In genomic region chr4:48076693-48077471, GRCm38 (mm10) we compare ENCODE assay signal across 8 mouse cellular contexts. TPM values are rescaled to one million over a fixed set of nuclear protein-coding genes. Genes with fewer than 3 reads are reported as not detected.
A peak's percentile ranks its signal among the peaks of the same experiment; 100 is the strongest.
DNase-seq lines count a peak whose midpoint lies in the region; ATAC-seq and TF ChIP-seq lines count a peak whose summit lies in the region.

No protein-coding gene starts in this region.

- peak; percentile 49 to 77; a peak in 3 of 4 replicates for TF ChIP-seq EP300 in MEL (IDR thresholded peaks at IDR 0.05; ENCODE audit: low read depth in 1 of 2, low read length in 2 of 2)
- no peak for TF ChIP-seq EP300 in heart, adult 2 months (IDR thresholded peaks at IDR 0.05; ENCODE audit: insufficient read depth, low read depth, low read length)

- 0 out of 2 replicates have a peak, but pooled peaks have one; percentile 30 for ATAC-seq in forebrain, embryonic 16.5 days
- no peak; the same call in 1 of the 2 replicates for ATAC-seq in forebrain, embryonic 15.5 days (replicated peaks)

- no peak for TF ChIP-seq CTCF in MEL (IDR thresholded peaks at IDR 0.05 in 2 of 3, conservative IDR thresholded peaks at IDR 0.05 in 1 of 3; ENCODE audit: control insufficient read depth in 1 of 3, insufficient read depth in 1 of 3, low read depth in 2 of 3, low read length in 3 of 3, poor library complexity in 1 of 3, severe bottlenecking in 1 of 3)
- no peak for TF ChIP-seq CTCF in heart, adult 2 months (IDR thresholded peaks at IDR 0.05)

- H3K9ac ChIP-seq in forebrain, embryonic 16.5 days (replicated peaks; ENCODE audit: low read depth, low read length): no peak overlapping the region
- H3K9ac ChIP-seq in forebrain, embryonic 15.5 days (replicated peaks): no peak overlapping the region
- H3K9ac ChIP-seq in MEL (ENCODE audit: control insufficient read depth, low read depth, low read length, poor library complexity, severe bottlenecking): peak overlapping the region; percentile 59
- no peak overlapping the region for H3K9ac ChIP-seq in heart, adult 2 months (ENCODE audit: low read depth, low read length)

- peak; percentile 97 for DNase-seq in MEL (ENCODE audit: low read depth, low spot score)
- peak; percentile 28 to 44 for DNase-seq in heart, adult 2 months
- DNase-seq in large intestine, adult 2 months (ENCODE audit: low read depth, low spot score): peak; percentile 3
- peak; percentile 40 for DNase-seq in spleen, adult 12 weeks (ENCODE audit: low spot score)
- DNase-seq in neural tube, embryonic 10.5 days (ENCODE audit: extremely low spot score, low spot score): no peak
- no peak for DNase-seq in forebrain, embryonic 10.5 days (ENCODE audit: extremely low spot score, low spot score)

- H3K9me3 ChIP-seq in forebrain, embryonic 16.5 days (ENCODE audit: control insufficient read depth, low read length): no peaks in the 10 kb centered on the region
- H3K9me3 ChIP-seq in forebrain, embryonic 15.5 days: no peaks in the 10 kb centered on the region
- no peaks in the 10 kb centered on the region for H3K9me3 ChIP-seq in MEL (replicated peaks; ENCODE audit: insufficient read depth, low read length)
- no peaks in the 10 kb centered on the region for H3K9me3 ChIP-seq in forebrain, embryonic 10.5 days

- WGBS in forebrain, embryonic 16.5 days: 71% methylated on average over 13 of the region's 13 CpGs
- WGBS in forebrain, embryonic 15.5 days: 70% methylated on average over 13 of the region's 13 CpGs
- WGBS in heart, adult 2 months: 50% methylated on average over 13 of the region's 13 CpGs
- 68% methylated on average over 13 of the region's 13 CpGs for WGBS in large intestine, adult 2 months
- WGBS in forebrain, embryonic 10.5 days: 86% methylated on average over 13 of the region's 13 CpGs

- H3K4me1 ChIP-seq in forebrain, embryonic 16.5 days (replicated peaks; ENCODE audit: control insufficient read depth, insufficient read depth, low read length): peaks cover 13% of the 10 kb centered on the region
- H3K4me1 ChIP-seq in forebrain, embryonic 15.5 days: peaks cover 8% of the 10 kb centered on the region; the same call in 1 of the 2 replicates
- peaks cover 5 to 29% of the 10 kb centered on the region in 2 experiments; a peak in 3 of 4 replicates for H3K4me1 ChIP-seq in MEL (ENCODE audit: control insufficient read depth in 1 of 2, insufficient read depth in 2 of 2, low read length in 2 of 2)
- H3K4me1 ChIP-seq in heart, adult 2 months (ENCODE audit: control insufficient read depth, insufficient read depth, low read length): peaks cover 3% of the 10 kb centered on the region
- H3K4me1 ChIP-seq in forebrain, embryonic 10.5 days: peaks cover 25% of the 10 kb centered on the region

- no peak for TF ChIP-seq RAD21 in MEL (IDR thresholded peaks at IDR 0.05; ENCODE audit: low read depth, low read length)

- H3K79me2 ChIP-seq in MEL (ENCODE audit: control insufficient read depth, insufficient read depth, low read length, poor library complexity): no peaks in the 10 kb centered on the region
- H3K79me2 ChIP-seq in heart, adult 2 months (replicated peaks; ENCODE audit: control insufficient read depth, insufficient read depth, low read length): no peaks in the 10 kb centered on the region

- no peak overlapping the region for H3K27ac ChIP-seq in forebrain, embryonic 16.5 days (ENCODE audit: low read length)
- no peak overlapping the region for H3K27ac ChIP-seq in forebrain, embryonic 15.5 days (replicated peaks)
- H3K27ac ChIP-seq in MEL (ENCODE audit: control insufficient read depth, low read depth, low read length): peak overlapping the region; percentile 94
- no peak overlapping the region for H3K27ac ChIP-seq in heart, adult 2 months
- H3K27ac ChIP-seq in forebrain, embryonic 10.5 days: no peak overlapping the region

- no peaks in the 10 kb centered on the region for H3K36me3 ChIP-seq in forebrain, embryonic 16.5 days (ENCODE audit: control insufficient read depth, insufficient read depth)
- H3K36me3 ChIP-seq in forebrain, embryonic 15.5 days: no peaks in the 10 kb centered on the region
- peaks cover 0 to 14% of the 10 kb centered on the region in 2 experiments; a peak in 2 of 4 replicates for H3K36me3 ChIP-seq in MEL (ENCODE audit: control insufficient read depth in 1 of 2, insufficient read depth in 2 of 2, low read length in 2 of 2)
- no peaks in the 10 kb centered on the region for H3K36me3 ChIP-seq in heart, adult 2 months (ENCODE audit: control insufficient read depth, insufficient read depth, low read length)
- no peaks in the 10 kb centered on the region for H3K36me3 ChIP-seq in forebrain, embryonic 10.5 days (replicated peaks)

- TF ChIP-seq POLR2A in MEL (IDR thresholded peaks at IDR 0.05; ENCODE audit: control insufficient read depth in 1 of 2, insufficient read depth in 1 of 2, low read depth in 1 of 2, low read length in 2 of 2, poor library complexity in 1 of 2): peak; percentile 41 to 57; a peak in 1 of 4 replicates
- no peak for TF ChIP-seq POLR2A in heart, adult 2 months (IDR thresholded peaks at IDR 0.05; ENCODE audit: insufficient read depth, low read depth, low read length)

- H3K4me3 ChIP-seq in forebrain, embryonic 16.5 days (replicated peaks; ENCODE audit: low read length): no peak overlapping the region
- no peak overlapping the region for H3K4me3 ChIP-seq in forebrain, embryonic 15.5 days
- H3K4me3 ChIP-seq in MEL (ENCODE audit: control insufficient read depth in 1 of 2, insufficient read depth in 1 of 2, low read depth in 2 of 2, low read length in 2 of 2): peak overlapping the region; percentile 15 to 40
- H3K4me3 ChIP-seq in heart, adult 2 months: no peak overlapping the region
- no peak overlapping the region for H3K4me3 ChIP-seq in forebrain, embryonic 10.5 days

- intact Hi-C loops in heart, adult 2 months (cut with DNase I): no loop called here

- no peak overlapping the region for H3K4me2 ChIP-seq in forebrain, embryonic 16.5 days (ENCODE audit: low read length)
- no peak overlapping the region for H3K4me2 ChIP-seq in forebrain, embryonic 15.5 days (replicated peaks)

- H3K27me3 ChIP-seq in forebrain, embryonic 16.5 days (replicated peaks; ENCODE audit: control insufficient read depth, insufficient read depth, low read length): no peaks in the 10 kb centered on the region
- no peaks in the 10 kb centered on the region for H3K27me3 ChIP-seq in forebrain, embryonic 15.5 days
- no peaks in the 10 kb centered on the region; a peak in 2 of 4 replicates for H3K27me3 ChIP-seq in MEL (ENCODE audit: control insufficient read depth in 1 of 2, insufficient read depth in 2 of 2, low read length in 2 of 2)
- H3K27me3 ChIP-seq in heart, adult 2 months (ENCODE audit: control insufficient read depth, insufficient read depth, low read length): no peaks in the 10 kb centered on the region
- no peaks in the 10 kb centered on the region for H3K27me3 ChIP-seq in forebrain, embryonic 10.5 days (ENCODE audit: poor library complexity, severe bottlenecking)

TF ChIP-seq in MEL, 35 proteins besides CTCF, POLR2A, EP300 and RAD21 (continues in another document):
- no peak for TF ChIP-seq ZKSCAN1 (IDR thresholded peaks at IDR 0.05; ENCODE audit: low read depth, low read length)
- no peak for TF ChIP-seq SMC3 (IDR thresholded peaks at IDR 0.05; ENCODE audit: low read depth, low read length)
- no peak for TF ChIP-seq NRF1 (IDR thresholded peaks at IDR 0.05; ENCODE audit: insufficient read depth, low read depth, low read length, poor library complexity, severe bottlenecking)
- TF ChIP-seq E2F4 (IDR thresholded peaks at IDR 0.05; ENCODE audit: borderline replicate concordance, low read depth, low read length): no peak
- TF ChIP-seq SIN3A (IDR thresholded peaks at IDR 0.05; ENCODE audit: low read length): peak; percentile 74
- peak; percentile 34; the same call in 1 of the 2 replicates for TF ChIP-seq TBP (IDR thresholded peaks at IDR 0.05; ENCODE audit: low read depth, low read length)
- TF ChIP-seq ZC3H11A (IDR thresholded peaks at IDR 0.05; ENCODE audit: low read depth, low read length): no peak
- no peak for TF ChIP-seq MAFK (IDR thresholded peaks at IDR 0.05; ENCODE audit: borderline replicate concordance, low read depth, low read length)
- TF ChIP-seq JUND (IDR thresholded peaks at IDR 0.05; ENCODE audit: low read depth, low read length): no peak
- peak; percentile 91 for TF ChIP-seq ZNF384 (IDR thresholded peaks at IDR 0.05; ENCODE audit: low read depth, low read length)
- peak; percentile 78 for TF ChIP-seq ELF1 (IDR thresholded peaks at IDR 0.05; ENCODE audit: low read depth, low read length)
- TF ChIP-seq USF2 (IDR thresholded peaks at IDR 0.05; ENCODE audit: borderline replicate concordance in 1 of 2, insufficient read depth in 1 of 2, low read depth in 1 of 2, low read length in 2 of 2): no peak
- TF ChIP-seq TAL1 (IDR thresholded peaks at IDR 0.05; ENCODE audit: low read length): peak; percentile 43; the same call in 1 of the 2 replicates
- TF ChIP-seq ZMIZ1 (IDR thresholded peaks at IDR 0.05; ENCODE audit: low read depth, low read length): no peak
- TF ChIP-seq ETS1 (IDR thresholded peaks at IDR 0.05; ENCODE audit: low read depth, low read length): peak; percentile 89
- no peak for TF ChIP-seq MAZ (IDR thresholded peaks at IDR 0.05; ENCODE audit: low read depth, low read length)

RNA-seq across cellular contexts. Expression of gene Nr4a3, which starts 31.9 kb away (rescaled TPM):
- polyA plus RNA-seq in forebrain, embryonic 16.5 days (2015; fragmentation: Nextera tagmentation; extraction: Ambion mirVana): 7.7 and 8.8 TPM in 2 replicates
- 7.2 and 8.2 TPM in 2 replicates for polyA plus RNA-seq in forebrain, embryonic 15.5 days (2015; fragmentation: Nextera tagmentation; extraction: Ambion mirVana)
- total RNA-seq in MEL (2012; rRNA removed): 0.03 TPM in 1 of 2 replicates, not detected in the other
- under 1 TPM in 1 of 2 experiments, not detected in 1; 0.17 TPM for polyA plus RNA-seq in MEL (2012; ENCODE audit: insufficient read depth in 1 of 2, insufficient read length in 2 of 2, low read depth in 1 of 2, low replicate concordance in 2 of 2, missing spikeins in 1 of 2)
- total RNA-seq in heart, adult 2 months (2021): 1 to 10 TPM; 5.3 to 6.7 TPM
- 0.73 and 1.7 TPM in 2 replicates for polyA plus RNA-seq in heart, adult 2 months (2012; rRNA removed)
- polyA plus RNA-seq in large intestine, adult 2 months (2012; rRNA removed): 0.53 and 1.9 TPM in 2 replicates
- polyA plus RNA-seq in forebrain, embryonic 10.5 days (2016; fragmentation: Nextera tagmentation; extraction: Ambion mirVana): 0.26 and 0.30 TPM in 2 replicates

RNA-seq across cellular contexts. Expression of gene Stx17, which starts 47.8 kb away (rescaled TPM):
- 19.6 and 21.2 TPM in 2 replicates for polyA plus RNA-seq in forebrain, embryonic 16.5 days (2015; fragmentation: Nextera tagmentation; extraction: Ambion mirVana)
- 19.1 and 20.5 TPM in 2 replicates for polyA plus RNA-seq in forebrain, embryonic 15.5 days (2015; fragmentation: Nextera tagmentation; extraction: Ambion mirVana)
- total RNA-seq in MEL (2012; rRNA removed): 10.4 and 10.5 TPM in 2 replicates
- 10 to 100 TPM; 10.4 to 55.1 TPM for polyA plus RNA-seq in MEL (2012; ENCODE audit: insufficient read depth in 1 of 2, insufficient read length in 2 of 2, low read depth in 1 of 2, low replicate concordance in 2 of 2, missing spikeins in 1 of 2)
- 10 to 100 TPM; 25.1 TPM for total RNA-seq in heart, adult 2 months (2021)
- 6.7 and 12.6 TPM in 2 replicates for polyA plus RNA-seq in heart, adult 2 months (2012; rRNA removed)
- polyA plus RNA-seq in large intestine, adult 2 months (2012; rRNA removed): 5.5 and 6.7 TPM in 2 replicates
- 22.5 and 25.3 TPM in 2 replicates for polyA plus RNA-seq in forebrain, embryonic 10.5 days (2016; fragmentation: Nextera tagmentation; extraction: Ambion mirVana)

Comparison
In these comparisons a context has a peak if more than half of its experiments do, and no peak if none do; other contexts are left out.
1. H3K4me3 ChIP-seq: peak in MEL (2 of 2); none in forebrain, embryonic 16.5 days (single experiment), forebrain, embryonic 15.5 days (single experiment), heart, adult 2 months (single experiment) and forebrain, embryonic 10.5 days (single experiment).
2. DNase-seq: peak in MEL (single experiment), heart, adult 2 months (2 of 2), large intestine, adult 2 months (single experiment) and spleen, adult 12 weeks (single experiment); none in neural tube, embryonic 10.5 days (single experiment) and forebrain, embryonic 10.5 days (single experiment).